Mouse (Mus musculus) CH12.LX (cell line): Measurements from ENCODE around the gene Tcam1.

Source experiments
- CTCF ChIP-seq, 2 experiments: IDR thresholded peaks in 1 of 2; conservative IDR thresholded peaks in 1 of 2; 2 replicates each; pipeline ENCODE4 v1.5.1; 2011 to 2012; ENCODE audit warnings: low read depth in 2 of 2, low read length in 2 of 2, improper control_type of control experiment in 1 of 2, inconsistent platforms in 1 of 2, mild to moderate bottlenecking in 1 of 2, moderate library complexity in 1 of 2
- MAX ChIP-seq: IDR thresholded peaks from 2 replicates; pipeline ENCODE4 v1.6.1; 2011; ENCODE audit warnings: low read length, improper control_type of control experiment
- PAX5 ChIP-seq: IDR thresholded peaks from 2 replicates; pipeline ENCODE4 v1.6.1; 2012; ENCODE audit warnings: low read length, inconsistent platforms, mixed read lengths
- POLR2A ChIP-seq: IDR thresholded peaks from 2 replicates; pipeline ENCODE4 v1.6.1; 2011; ENCODE audit warnings: low read depth, mild to moderate bottlenecking, improper control_type of control experiment, low read length
- RCOR1 ChIP-seq: conservative IDR thresholded peaks from 2 replicates; pipeline ENCODE4 v1.6.1; 2012; ENCODE audit warnings: low read depth, mild to moderate bottlenecking, inconsistent platforms, low read length, improper control_type of control experiment
- TCF12 ChIP-seq: IDR thresholded peaks from 2 replicates; pipeline ENCODE4 v1.6.1; 2014; ENCODE audit warnings: low read depth, mild to moderate bottlenecking, inconsistent platforms, low read length, improper control_type of control experiment
- USF2 ChIP-seq: conservative IDR thresholded peaks from 2 replicates; pipeline ENCODE4 v1.6.1; 2011; ENCODE audit warnings: low read depth, low read length, improper control_type of control experiment
- ZKSCAN1 ChIP-seq: IDR thresholded peaks from 2 replicates; pipeline ENCODE4 v1.6.1; 2012; ENCODE audit warnings: low read depth, inconsistent platforms, low read length, improper control_type of control experiment, borderline replicate concordance

- TF ChIP-seq POLR2A (no peak), MAX (no peak), CTCF (conservative IDR thresholded peaks at IDR 0.05 in 1 of 2, IDR thresholded peaks at IDR 0.05 in 1 of 2; ENCODE audit: low read depth in 2 of 2, low read length in 2 of 2) (no peak), ZKSCAN1 (no peak), RCOR1 (no peak), PAX5 (no peak), USF2 (no peak), TCF12 (no peak)
Measured at GRCm38 (mm10) chr11:106256775-106257174, 19.7 kb upstream of the Tcam1 start.
